Mouse (Mus musculus): Measurements from ENCODE around the gene Clec16a. TPM values are rescaled to one million over a fixed set of nuclear protein-coding genes. Genes with fewer than 3 reads are reported as not detected.

Gene Clec16a
- polyA plus RNA-seq, 2 experiments: 2.7 to 10.0 TPM

GRCm38 (mm10) chr16:10703932-10704331 lies 158.8 kb downstream of the Clec16a start:
- Histone ChIP-seq H3K27ac (no peak overlapping the region), H3K9ac (replicated peaks) (no peak overlapping the region), H3K4me3 (ENCODE audit: insufficient read depth in 1 of 2, low read depth in 2 of 2, low read length in 2 of 2) (no peak overlapping the region), H3K4me2 (ENCODE audit: low read depth) (no peak overlapping the region), H3K4me1 (replicated peaks; ENCODE audit: control insufficient read depth in 2 of 2, insufficient read depth in 2 of 2, low read length in 1 of 2) (peaks cover 0 to 7% of the 10 kb centered on the region in 2 experiments; a peak in 1 of 4 replicates), H3K9me3 (ENCODE audit: control insufficient read depth, low read length) (no peaks in the 10 kb centered on the region), H3K27me3 (ENCODE audit: control insufficient read depth, insufficient read depth, low read length) (no peaks in the 10 kb centered on the region), H3K36me3 (replicated peaks; ENCODE audit: control insufficient read depth, insufficient read depth, low read depth) (no peaks in the 10 kb centered on the region)
- ATAC-seq (ENCODE audit: insufficient read depth) (no peak), DNase-seq (ENCODE audit: low read depth in 3 of 3, low spot score in 3 of 3) (no peak)
- WGBS (ENCODE audit: insufficient replicate concordance): 52% methylated on average over 4 of the region's 4 CpGs
- TF ChIP-seq EP300 (IDR thresholded peaks at IDR 0.05; ENCODE audit: low read depth): no peak

GRCm38 (mm10) chr16:10705396-10705795 lies 160.3 kb downstream of the Clec16a start:
- DNase-seq (ENCODE audit: low read depth in 3 of 3, low spot score in 3 of 3): no peak
- ATAC-seq (ENCODE audit: insufficient read depth): no peak
- Histone ChIP-seq H3K27ac (no peak overlapping the region), H3K27me3 (ENCODE audit: control insufficient read depth, insufficient read depth, low read length) (no peaks in the 10 kb centered on the region), H3K4me3 (ENCODE audit: insufficient read depth in 1 of 2, low read depth in 2 of 2, low read length in 2 of 2) (no peak overlapping the region), H3K36me3 (replicated peaks; ENCODE audit: control insufficient read depth, insufficient read depth, low read depth) (no peaks in the 10 kb centered on the region), H3K4me2 (ENCODE audit: low read depth) (no peak overlapping the region), H3K9me3 (ENCODE audit: control insufficient read depth, low read length) (no peaks in the 10 kb centered on the region), H3K9ac (replicated peaks) (no peak overlapping the region), H3K4me1 (replicated peaks; ENCODE audit: control insufficient read depth in 2 of 2, insufficient read depth in 2 of 2, low read length in 1 of 2) (peaks cover 0 to 7% of the 10 kb centered on the region in 2 experiments; a peak in 1 of 4 replicates)
- TF ChIP-seq CTCF (IDR thresholded peaks at IDR 0.05; ENCODE audit: low read depth) (no peak), EP300 (IDR thresholded peaks at IDR 0.05; ENCODE audit: low read depth) (no peak)
- 45% methylated on average over 1 of the region's 1 CpGs for WGBS (ENCODE audit: insufficient replicate concordance)

GRCm38 (mm10) chr16:10711524-10711923 lies 166.4 kb downstream of the Clec16a start:
- ATAC-seq (ENCODE audit: insufficient read depth) (no peak), DNase-seq (ENCODE audit: low read depth in 3 of 3, low spot score in 3 of 3) (no peak)
- H3K9ac ChIP-seq (replicated peaks): no peak overlapping the region
- no peak for TF ChIP-seq CTCF (IDR thresholded peaks at IDR 0.05; ENCODE audit: low read depth)
- TF ChIP-seq EP300 (IDR thresholded peaks at IDR 0.05; ENCODE audit: low read depth): no peak
- H3K4me1 ChIP-seq (replicated peaks; ENCODE audit: control insufficient read depth in 2 of 2, insufficient read depth in 2 of 2, low read length in 1 of 2): no peaks in the 10 kb centered on the region
- no peaks in the 10 kb centered on the region for H3K36me3 ChIP-seq (replicated peaks; ENCODE audit: control insufficient read depth, insufficient read depth, low read depth)
- no peaks in the 10 kb centered on the region for H3K9me3 ChIP-seq (ENCODE audit: control insufficient read depth, low read length)
- H3K27me3 ChIP-seq (ENCODE audit: control insufficient read depth, insufficient read depth, low read length): no peaks in the 10 kb centered on the region
- no peak overlapping the region for H3K4me3 ChIP-seq (ENCODE audit: insufficient read depth in 1 of 2, low read depth in 2 of 2, low read length in 2 of 2)
- no peak overlapping the region for H3K4me2 ChIP-seq (ENCODE audit: low read depth)
- WGBS (ENCODE audit: insufficient replicate concordance): 26% methylated on average over 1 of the region's 1 CpGs
- H3K27ac ChIP-seq: no peak overlapping the region

- Histone ChIP-seq H3K9me3 (ENCODE audit: control insufficient read depth, low read length) (no peaks in the 10 kb centered on the region), H3K4me2 (ENCODE audit: low read depth) (no peak overlapping the region), H3K36me3 (replicated peaks; ENCODE audit: control insufficient read depth, insufficient read depth, low read depth) (no peaks in the 10 kb centered on the region), H3K4me1 (replicated peaks; ENCODE audit: control insufficient read depth in 2 of 2, insufficient read depth in 2 of 2, low read length in 1 of 2) (no peaks in the 10 kb centered on the region), H3K27ac (no peak overlapping the region), H3K9ac (replicated peaks) (no peak overlapping the region), H3K27me3 (ENCODE audit: control insufficient read depth, insufficient read depth, low read length) (no peaks in the 10 kb centered on the region), H3K4me3 (ENCODE audit: insufficient read depth in 1 of 2, low read depth in 2 of 2, low read length in 2 of 2) (no peak overlapping the region)
- 49% methylated on average over 2 of the region's 2 CpGs for WGBS (ENCODE audit: insufficient replicate concordance)
- ATAC-seq (ENCODE audit: insufficient read depth): no peak
- DNase-seq (ENCODE audit: low read depth in 3 of 3, low spot score in 3 of 3): no peak
- TF ChIP-seq CTCF (IDR thresholded peaks at IDR 0.05; ENCODE audit: low read depth) (no peak), EP300 (IDR thresholded peaks at IDR 0.05; ENCODE audit: low read depth) (no peak)
Measured at GRCm38 (mm10) chr16:10713041-10713440, 167.9 kb downstream of the Clec16a start.

- DNase-seq (ENCODE audit: low read depth in 3 of 3, low spot score in 3 of 3): no peak
Measured at GRCm38 (mm10) chr16:10713441-10714239, 168.5 kb downstream of the Clec16a start.

More at GRCm38 (mm10) chr16:10713441-10714239, 168.5 kb downstream of the Clec16a start:
- ATAC-seq (ENCODE audit: insufficient read depth): no peak
- Histone ChIP-seq H3K27ac (no peak overlapping the region), H3K27me3 (ENCODE audit: control insufficient read depth, insufficient read depth, low read length) (no peaks in the 10 kb centered on the region), H3K4me3 (ENCODE audit: insufficient read depth in 1 of 2, low read depth in 2 of 2, low read length in 2 of 2) (no peak overlapping the region), H3K9ac (replicated peaks) (no peak overlapping the region), H3K4me1 (replicated peaks; ENCODE audit: control insufficient read depth in 2 of 2, insufficient read depth in 2 of 2, low read length in 1 of 2) (no peaks in the 10 kb centered on the region), H3K9me3 (ENCODE audit: control insufficient read depth, low read length) (no peaks in the 10 kb centered on the region), H3K4me2 (ENCODE audit: low read depth) (no peak overlapping the region), H3K36me3 (replicated peaks; ENCODE audit: control insufficient read depth, insufficient read depth, low read depth) (no peaks in the 10 kb centered on the region)
- 46% methylated on average over 7 of the region's 7 CpGs for WGBS (ENCODE audit: insufficient replicate concordance)
- no peak for TF ChIP-seq CTCF (IDR thresholded peaks at IDR 0.05; ENCODE audit: low read depth)
- TF ChIP-seq EP300 (IDR thresholded peaks at IDR 0.05; ENCODE audit: low read depth): no peak

Data from liver, embryonic 14.5 days (tissue).